Mouse (Mus musculus) T-cell, adult 66 days (primary cell): ENCODE data around the gene Cdk14. TPM values are rescaled to one million over a fixed set of nuclear protein-coding genes. Genes with fewer than 3 reads are reported as not detected.

Source experiments
- total RNA-seq, 2 experiments: library from RNA; stranded (reverse); gene quantifications; 3 replicates in 1 of 2; 4 replicates in 1 of 2; pipeline ENCODE4 v1.2.4; 2023

The Cdk14 gene
- total RNA-seq: under 1 TPM; 0.61 to 0.74 TPM

GRCm38 (mm10) chr5:5419992-5420455 is at the start of gene Cdk14:
Gene Cdk14, minus strand, starts transcription at chr5:5420312.

GRCm38 (mm10) chr5:4757902-4758301 is 662.2 kb downstream of the Cdk14 start, which contains the start of gene Fzd1:
Gene Fzd1, minus strand, starts transcription at chr5:4758035.

Other genes starting within 250 kb of the Cdk14 start
- not detected for gene 1700015F17Rik, start 58.8 kb upstream of the Cdk14 start, total RNA-seq
- 1 to 10 TPM; 1.3 to 1.4 TPM for gene Cldn12, start 94.6 kb upstream of the Cdk14 start, total RNA-seq
- 10 to 100 TPM; 18.0 to 23.1 TPM for gene Gtpbp10, start 139.2 kb upstream of the Cdk14 start, total RNA-seq
- not detected for gene Gm8773, start 153.5 kb upstream of the Cdk14 start, total RNA-seq
- not detected for gene Cfap69, start 243.9 kb upstream of the Cdk14 start, total RNA-seq